Comparison of ENCODE assay signal across 12 mouse cellular contexts in the genomic region with DNA sequence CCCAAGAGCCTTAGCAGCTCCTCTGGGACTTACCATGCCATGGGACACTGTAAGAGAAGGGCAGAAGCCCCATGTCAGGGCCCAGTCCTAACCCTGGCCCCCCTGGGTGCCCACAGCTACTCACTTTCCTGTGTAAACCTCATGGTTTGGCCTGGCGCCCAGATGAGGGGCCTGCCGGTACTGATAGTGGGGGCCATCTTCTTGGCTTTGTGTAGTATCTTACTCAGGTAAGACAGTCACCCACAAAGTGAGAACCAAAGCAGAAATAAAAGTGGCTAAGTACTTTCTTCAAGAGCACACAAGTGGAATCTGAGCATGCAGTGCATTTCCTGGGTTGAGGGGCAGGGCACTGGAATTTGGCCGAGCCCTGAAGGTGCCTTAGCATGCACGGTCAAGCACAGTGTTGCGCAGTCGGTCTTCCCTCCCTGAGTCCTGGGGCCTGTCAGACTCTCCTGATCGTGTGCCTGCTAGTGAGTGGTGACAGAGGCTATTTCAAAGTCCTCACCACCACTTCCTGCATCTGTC. TPM values are rescaled to one million over a fixed set of nuclear protein-coding genes. Genes with fewer than 3 reads are reported as not detected.
DNase-seq lines count a peak whose midpoint lies in the region; ATAC-seq lines count a peak whose summit lies in the region.
"Had no signal": no experiment of that assay in that cellular context is flagged by ENCODE, and none has a peak within 500 bp of the region (broad histone marks: within the 10 kb centered on the region; RNA-seq: fewer than 3 reads in every experiment).

No protein-coding gene starts in this region.

- WGBS in intestine, embryonic 15.5 days, result 63% methylated on average over 7 of the region's 7 CpGs

- no peak overlapping the region for H3K9ac ChIP-seq in intestine, embryonic 15.5 days
- H3K9ac ChIP-seq: embryonic facial prominence, embryonic 15.5 days; midbrain, embryonic 12.5 days had no signal

- 0 out of 2 replicates have a peak, but pooled peaks cover 4% of the 10 kb centered on the region for H3K4me1 ChIP-seq in intestine, embryonic 15.5 days (replicated peaks)
- H3K4me1 ChIP-seq: embryonic facial prominence, embryonic 15.5 days; hindbrain, embryonic 10.5 days; midbrain, embryonic 12.5 days had no signal

- no peak overlapping the region for H3K27ac ChIP-seq in intestine, embryonic 15.5 days
- H3K27ac ChIP-seq: embryonic facial prominence, embryonic 15.5 days; hindbrain, embryonic 10.5 days; midbrain, embryonic 12.5 days had no signal

- peaks cover 20% of the 10 kb centered on the region for H3K36me3 ChIP-seq in intestine, embryonic 15.5 days

- ATAC-seq in intestine, embryonic 15.5 days, result peak; percentile 77

- peak; percentile 26 for DNase-seq in urinary bladder, postnatal 25 days (ENCODE audit: low spot score)
- no peak for DNase-seq in urinary bladder, adult 2 months (ENCODE audit: low spot score)
- peak; percentile 63 for DNase-seq in lung, postnatal 10 days
- no peak for DNase-seq in cerebellum, postnatal 4 days (ENCODE audit: low spot score in 2 of 2)
- DNase-seq in thymus, postnatal 4 days, result no peak
- no peak for DNase-seq in frontal cortex, postnatal 14 days (ENCODE audit: low spot score in 2 of 2)
- DNase-seq: layer of hippocampus, postnatal 36 days; thymus, postnatal 25 days had no signal

- H3K4me3 ChIP-seq in intestine, embryonic 15.5 days (replicated peaks), result no peak overlapping the region
- H3K4me3 ChIP-seq: embryonic facial prominence, embryonic 15.5 days; hindbrain, embryonic 10.5 days; midbrain, embryonic 12.5 days had no signal

- H3K4me2 ChIP-seq in intestine, embryonic 15.5 days (replicated peaks), result no peak overlapping the region
- H3K4me2 ChIP-seq: embryonic facial prominence, embryonic 15.5 days; midbrain, embryonic 12.5 days had no signal

- H3K9me3 ChIP-seq in intestine, embryonic 15.5 days, result no peaks in the 10 kb centered on the region
- H3K9me3 ChIP-seq: embryonic facial prominence, embryonic 15.5 days; hindbrain, embryonic 10.5 days; midbrain, embryonic 12.5 days had no signal

- no peaks in the 10 kb centered on the region for H3K27me3 ChIP-seq in intestine, embryonic 15.5 days (replicated peaks)
- H3K27me3 ChIP-seq: embryonic facial prominence, embryonic 15.5 days; midbrain, embryonic 12.5 days had no signal

RNA-seq across cellular contexts. Expression of gene Slc12a3, which starts 21.9 kb away (rescaled TPM):
- 0.21 TPM in 2 replicates for polyA plus RNA-seq in urinary bladder, adult 2 months (2012; rRNA removed)
- 0.06 and 0.10 TPM in 2 replicates for polyA plus RNA-seq in intestine, embryonic 15.5 days (2015; fragmentation: Nextera tagmentation; extraction: Ambion mirVana)
- polyA plus RNA-seq: midbrain, embryonic 12.5 days had no signal

Comparison
In these comparisons a context has a peak if more than half of its experiments do, and no peak if none do; other contexts are left out.
1. DNase-seq: peak in urinary bladder, postnatal 25 days (single experiment) and lung, postnatal 10 days (single experiment); none in urinary bladder, adult 2 months (single experiment), cerebellum, postnatal 4 days (0 of 2), thymus, postnatal 4 days (single experiment) and frontal cortex, postnatal 14 days (0 of 2).